Mouse (Mus musculus) embryo, embryonic 10.5 days (tissue): ENCODE measurements at regions not wholly inside any gene's neighbourhood (a gene's known extent, or its start where the extent isn't known, plus 50 kb on each side); places are given as distances from the start of the nearest gene placed in this dataset.

Experiments used
- DNase-seq: peaks from one replicate; pipeline ENCODE4 v3.0.0-alpha.2; 2015; ENCODE audit warnings: low spot score

DNA sequence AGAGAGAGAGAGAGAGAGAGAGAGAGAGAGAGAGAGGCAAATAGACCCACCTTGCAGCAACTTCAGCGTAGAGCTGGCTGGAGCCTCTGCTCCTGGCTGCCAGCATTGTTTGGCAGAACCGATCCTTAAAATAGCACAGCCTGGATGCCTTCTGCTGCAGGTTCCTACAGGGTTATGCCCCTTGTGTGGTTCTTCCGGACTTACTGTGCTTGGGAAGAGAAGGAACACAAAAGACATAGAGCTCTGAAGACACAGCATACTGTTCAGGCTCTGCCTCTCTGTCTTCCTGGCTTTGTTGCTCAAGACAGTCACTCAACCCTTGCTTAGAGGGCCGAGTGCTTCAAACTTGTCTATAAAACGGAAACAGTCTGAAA, 86.2 kb upstream of the Slc25a26 start:
- DNase-seq: no peak

- DNase-seq: no peak
Observed at GRCm38 (mm10) chr6:94413297-94413986, 86.7 kb upstream of the Slc25a26 start.

DNA sequence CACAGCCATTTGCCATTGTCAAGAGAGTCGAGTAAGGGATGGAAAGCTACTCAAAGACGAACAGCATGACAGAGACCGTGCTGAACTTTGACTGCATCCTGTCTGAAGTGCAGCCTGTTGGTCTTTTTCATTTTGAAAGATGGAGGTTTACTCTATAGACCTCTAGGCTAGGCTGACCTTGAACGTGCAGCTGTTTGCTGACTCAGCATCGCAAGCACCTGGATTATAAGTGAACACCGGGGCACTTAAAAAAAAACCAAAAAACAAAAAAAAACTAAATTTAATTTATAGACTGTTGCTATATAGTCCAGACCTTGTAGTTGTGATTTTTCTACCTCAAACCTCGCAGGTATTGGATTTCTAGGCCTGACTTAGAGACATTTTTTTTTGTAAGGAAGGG, 87.8 kb upstream of the Slc25a26 start:
- no peak for DNase-seq

DNA sequence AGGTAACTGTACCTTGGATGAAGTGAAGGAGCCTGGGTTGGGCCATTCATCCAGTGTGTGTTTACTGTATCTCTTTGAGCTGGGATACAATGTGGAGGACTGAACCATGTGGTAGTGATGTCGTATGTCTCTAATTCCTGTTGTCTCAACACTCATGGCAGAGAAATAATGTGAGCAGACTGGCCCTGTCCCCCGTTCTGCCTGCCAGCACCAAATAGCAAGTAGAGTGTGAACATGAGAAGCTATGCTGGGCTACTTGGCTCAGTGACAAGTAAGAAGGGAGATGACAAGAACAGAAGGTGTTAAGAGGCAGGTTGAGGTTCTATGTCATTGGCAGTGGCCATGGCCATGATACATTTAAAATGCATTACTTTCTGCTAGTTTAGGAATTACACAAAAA, 89.7 kb upstream of the Slc25a26 start:
- DNase-seq: no peak

DNA sequence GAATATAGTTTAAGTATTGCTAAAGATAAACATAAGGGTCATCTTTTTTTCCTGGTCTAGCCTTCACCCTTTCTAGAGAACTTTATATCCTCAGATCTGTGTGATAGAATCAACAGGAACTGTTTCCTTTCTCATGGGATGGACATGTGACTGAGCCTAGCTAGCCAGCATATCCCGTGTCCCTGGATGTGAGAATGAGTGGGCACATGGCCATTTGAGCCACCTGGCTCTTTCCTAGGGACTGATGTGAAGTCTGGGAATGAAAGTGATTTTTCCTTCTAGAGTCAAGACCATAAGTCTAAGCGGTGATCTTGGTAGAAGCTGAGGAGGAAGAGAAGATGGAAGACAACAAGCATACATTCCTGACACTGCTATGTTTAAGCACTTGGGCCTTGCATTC, 91.1 kb upstream of the Slc25a26 start:
- no peak for DNase-seq

GRCm38 (mm10) chr6:94407751-94408150, 92.4 kb upstream of the Slc25a26 start:
- DNase-seq: peak; percentile 18

DNA sequence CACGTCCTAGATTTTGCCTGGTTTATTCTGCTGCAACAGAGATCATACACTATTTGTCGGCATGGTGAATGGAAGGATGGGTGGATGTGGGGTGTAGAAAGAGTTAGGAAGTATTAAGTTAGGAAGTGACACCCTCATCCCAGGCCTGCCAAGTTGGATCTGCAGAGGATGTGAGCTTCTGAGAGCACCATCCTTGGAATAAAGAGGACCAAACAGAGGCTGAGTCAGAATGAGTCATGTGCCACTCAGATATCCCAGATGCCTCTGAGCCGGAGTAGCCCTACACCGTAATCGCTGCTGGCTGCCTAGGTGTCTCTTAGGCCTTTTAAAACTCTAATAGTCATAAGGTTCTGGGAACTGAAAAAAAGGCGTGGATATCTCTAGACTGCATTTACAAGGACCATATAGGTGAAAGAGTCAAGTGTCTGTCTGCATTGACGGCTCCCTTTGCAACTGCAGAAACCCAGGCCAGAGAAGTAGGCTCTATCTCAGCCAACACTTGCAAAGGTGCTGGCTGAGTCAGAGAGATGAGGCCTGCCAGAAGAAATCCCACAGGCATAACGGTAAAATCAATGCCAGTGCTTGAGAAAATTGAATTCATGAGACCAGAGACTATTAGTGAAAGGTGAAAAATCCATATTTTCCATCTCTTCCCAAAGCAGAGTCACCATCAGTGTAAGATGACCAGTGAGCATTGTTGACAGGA, 94.6 kb upstream of the Slc25a26 start:
- no peak for DNase-seq

GRCm38 (mm10) chr6:94401617-94402481, 98.3 kb upstream of the Slc25a26 start:
- peak; percentile 4 for DNase-seq

DNA sequence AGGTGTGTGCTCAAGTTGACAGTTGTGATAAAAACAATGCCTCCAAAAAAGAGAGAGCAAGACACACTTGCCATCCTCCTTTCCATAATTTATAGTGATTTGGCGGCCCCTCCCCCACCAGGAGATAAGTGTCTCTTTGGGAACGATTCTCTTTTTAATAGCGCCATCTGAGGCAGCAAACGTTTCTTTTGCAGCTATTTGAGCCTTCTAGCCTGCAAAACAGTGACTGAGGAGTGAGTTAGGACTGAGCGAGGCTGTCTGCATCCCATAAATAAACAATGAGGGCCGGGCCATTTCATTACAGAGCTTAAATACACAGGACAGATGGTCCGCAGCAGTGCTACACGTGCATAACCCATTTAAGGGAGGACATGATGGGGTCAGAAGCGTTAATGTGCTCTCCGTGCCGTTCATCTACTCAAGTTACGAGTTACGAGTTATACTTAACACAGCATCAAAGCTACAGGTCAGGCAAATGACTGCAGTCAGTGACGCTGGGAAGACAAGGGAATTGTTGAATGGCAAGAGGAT, 99.0 kb upstream of the Slc25a26 start:
- peak; percentile 79 for DNase-seq

- peak; percentile 84 for DNase-seq
Observed at GRCm38 (mm10) chr6:94400471-94401051, 99.6 kb upstream of the Slc25a26 start.

DNA sequence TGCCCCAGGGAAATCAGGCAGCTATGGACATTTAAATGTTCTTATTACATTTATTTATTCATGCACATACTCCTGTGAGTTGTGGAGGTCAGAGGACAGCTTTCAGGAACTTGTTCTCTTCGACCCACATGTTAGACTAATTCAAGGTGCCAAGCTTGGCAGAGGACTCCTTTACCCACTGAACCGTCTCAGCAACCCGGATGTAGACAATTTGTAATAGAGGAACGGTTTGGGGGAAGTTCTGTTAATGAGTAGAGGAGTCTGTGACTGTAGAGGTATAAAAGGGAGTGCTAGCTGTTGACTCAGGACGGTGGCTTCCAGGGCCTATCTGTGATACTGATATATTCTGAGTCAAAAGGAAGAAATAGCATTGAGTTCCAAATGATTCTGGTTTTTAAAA, 107.4 kb upstream of the Magi1 start:
- DNase-seq: no peak

- DNase-seq: no peak
Observed at GRCm38 (mm10) chr6:94390403-94390802, 106.7 kb upstream of the Magi1 start.

- no peak for DNase-seq
Observed at GRCm38 (mm10) chr6:94389716-94390115, 106.0 kb upstream of the Magi1 start.

GRCm38 (mm10) chr6:94387648-94388047, 103.9 kb upstream of the Magi1 start:
- DNase-seq: no peak

DNA sequence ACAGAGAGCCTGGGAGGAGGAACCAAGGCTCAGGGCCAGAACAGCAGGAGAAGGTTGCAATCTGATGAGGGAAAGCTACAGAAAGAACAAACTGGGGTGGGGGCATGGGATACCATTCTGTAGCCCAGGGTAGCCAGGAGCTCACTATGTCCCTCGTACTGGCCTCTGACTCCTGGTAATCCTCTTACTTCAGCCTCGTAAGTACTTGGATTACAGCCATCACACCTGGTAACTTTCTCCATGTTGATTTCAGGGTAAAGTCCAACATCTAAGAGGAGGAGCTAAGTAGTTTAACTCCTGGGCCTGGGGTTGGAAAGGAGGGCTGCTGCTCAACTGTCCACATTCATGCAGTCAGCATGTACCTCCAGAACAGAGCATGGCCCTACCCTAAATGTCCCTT, 101.8 kb upstream of the Magi1 start:
- DNase-seq: no peak

- no peak for DNase-seq
Observed at GRCm38 (mm10) chr6:94369991-94370390, 86.3 kb upstream of the Magi1 start.

- DNase-seq: no peak
Observed at GRCm38 (mm10) chr6:94363951-94364350, 80.2 kb upstream of the Magi1 start.

- no peak for DNase-seq
Observed at GRCm38 (mm10) chr6:94362626-94363025, 78.9 kb upstream of the Magi1 start.

- no peak for DNase-seq
Observed at GRCm38 (mm10) chr6:94357568-94357967, 73.9 kb upstream of the Magi1 start.

GRCm38 (mm10) chr6:94354451-94355095, 70.9 kb upstream of the Magi1 start:
- DNase-seq: peak; percentile 53

DNA sequence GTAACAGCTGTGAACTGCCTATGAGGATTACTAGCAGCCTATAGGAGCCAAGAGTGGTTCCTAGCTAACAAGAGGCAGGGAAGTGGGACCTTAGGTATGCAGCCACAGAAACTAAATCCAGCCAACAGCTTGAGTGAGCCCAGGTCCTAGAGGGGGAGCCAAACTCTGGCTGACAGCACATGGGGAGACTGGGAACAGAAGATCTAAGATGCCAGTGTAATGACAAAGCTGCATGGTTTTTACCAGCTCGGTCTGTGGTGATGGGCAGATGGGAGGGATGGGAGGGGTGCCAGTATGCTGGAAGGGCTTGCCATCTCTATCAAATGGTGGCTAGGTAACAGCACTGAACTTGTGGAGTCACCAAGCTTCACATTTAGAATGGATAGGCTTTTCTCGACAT, 60.6 kb upstream of the Magi1 start:
- no peak for DNase-seq

DNA sequence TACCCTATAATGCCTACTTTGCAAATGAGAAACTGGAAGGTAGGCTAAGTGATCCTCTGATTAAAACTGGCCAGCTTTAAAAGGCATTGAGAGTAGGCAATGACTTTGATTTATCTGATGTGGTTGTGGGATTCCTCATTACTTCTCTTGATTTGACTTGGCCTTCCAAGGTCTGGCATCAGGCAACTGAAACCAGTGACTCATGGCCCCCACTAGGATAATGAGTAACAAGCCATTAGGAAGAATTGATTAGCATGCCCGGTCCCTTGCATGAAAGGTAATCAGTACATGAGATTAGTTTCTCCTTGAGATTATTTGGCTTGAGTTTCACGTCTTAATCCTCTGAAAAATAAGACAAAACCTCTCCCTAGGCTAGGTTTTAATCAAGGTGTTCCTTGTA, 56.8 kb upstream of the Magi1 start:
- no peak for DNase-seq
